In the genomic region with DNA sequence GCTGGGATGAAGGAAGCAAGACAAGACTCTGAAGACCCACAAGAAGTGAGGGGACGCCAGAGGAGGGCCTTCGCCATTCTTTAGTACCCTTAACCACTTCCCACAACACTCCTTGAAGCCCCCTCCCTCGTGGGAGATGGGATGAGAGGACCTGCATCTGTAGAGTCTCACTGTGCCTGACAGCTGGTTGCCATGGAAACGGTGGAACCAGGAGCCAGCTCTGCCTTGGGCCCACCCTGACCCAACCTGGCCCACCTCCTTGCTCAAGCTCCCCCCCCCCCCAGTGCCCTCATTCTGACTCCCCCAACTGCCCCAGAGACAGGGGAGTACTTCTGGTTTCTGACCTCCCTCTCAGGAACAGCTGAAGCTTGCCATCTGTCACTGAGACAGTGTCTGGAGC, we compare ENCODE assay signal across 23 mouse cellular contexts. TPM values are rescaled to one million over a fixed set of nuclear protein-coding genes. Genes with fewer than 3 reads are reported as not detected.
DNase-seq lines count a peak whose midpoint lies in the region; ATAC-seq and TF ChIP-seq lines count a peak whose summit lies in the region.
"Had no signal": no experiment of that assay in that cellular context is flagged by ENCODE, and none has a peak within 500 bp of the region (broad histone marks: within the 10 kb centered on the region; RNA-seq: fewer than 3 reads in every experiment).

No protein-coding gene starts in this region.

- H3K9me3 ChIP-seq in forebrain, postnatal 0 days (ENCODE audit: low read length): no peaks in the 10 kb centered on the region
- H3K9me3 ChIP-seq in forebrain, embryonic 10.5 days: no peaks in the 10 kb centered on the region
- no peaks in the 10 kb centered on the region for H3K9me3 ChIP-seq in kidney, embryonic 14.5 days (ENCODE audit: control insufficient read depth, low read length)
- no peaks in the 10 kb centered on the region for H3K9me3 ChIP-seq in midbrain, postnatal 0 days (ENCODE audit: low read length)
- no peaks in the 10 kb centered on the region for H3K9me3 ChIP-seq in midbrain, embryonic 16.5 days (replicated peaks; ENCODE audit: control insufficient read depth, low read length, poor library complexity, severe bottlenecking)
- H3K9me3 ChIP-seq: embryonic facial prominence, embryonic 15.5 days; heart, embryonic 15.5 days; hindbrain, embryonic 12.5 days; limb, embryonic 12.5 days; neural tube, embryonic 15.5 days had no signal

- H3K4me3 ChIP-seq in forebrain, postnatal 0 days (ENCODE audit: low read depth, low read length): no peak overlapping the region
- no peak overlapping the region for H3K4me3 ChIP-seq in forebrain, embryonic 10.5 days
- H3K4me3 ChIP-seq in kidney, embryonic 14.5 days (ENCODE audit: low read length): no peak overlapping the region
- no peak overlapping the region for H3K4me3 ChIP-seq in midbrain, postnatal 0 days (ENCODE audit: low read depth, low read length)
- no peak overlapping the region for H3K4me3 ChIP-seq in midbrain, embryonic 16.5 days (ENCODE audit: low read depth, low read length)
- H3K4me3 ChIP-seq: embryonic facial prominence, embryonic 15.5 days; heart, embryonic 15.5 days; hindbrain, embryonic 12.5 days; limb, embryonic 12.5 days; neural tube, embryonic 15.5 days had no signal

- no peak for TF ChIP-seq CTCF in forebrain, postnatal 0 days (IDR thresholded peaks at IDR 0.05; ENCODE audit: low read depth)
- no peak for TF ChIP-seq CTCF in midbrain, postnatal 0 days (IDR thresholded peaks at IDR 0.05)

- H3K4me2 ChIP-seq in forebrain, postnatal 0 days (ENCODE audit: low read depth): no peak overlapping the region
- no peak overlapping the region for H3K4me2 ChIP-seq in kidney, embryonic 14.5 days (replicated peaks; ENCODE audit: low read depth, low read length)
- H3K4me2 ChIP-seq in midbrain, postnatal 0 days (ENCODE audit: low read depth, low read length, poor library complexity, severe bottlenecking): no peak overlapping the region
- H3K4me2 ChIP-seq in midbrain, embryonic 16.5 days (ENCODE audit: low read length): no peak overlapping the region
- H3K4me2 ChIP-seq: embryonic facial prominence, embryonic 15.5 days; heart, embryonic 15.5 days; hindbrain, embryonic 12.5 days; limb, embryonic 12.5 days; neural tube, embryonic 15.5 days had no signal

- no peak for DNase-seq in forebrain, postnatal 0 days
- DNase-seq in forebrain, embryonic 10.5 days (ENCODE audit: extremely low spot score, low spot score): no peak
- DNase-seq in kidney, postnatal 4 days: no peak
- DNase-seq in midbrain, postnatal 0 days (ENCODE audit: low spot score): peak; percentile 17
- peak; percentile 71 for DNase-seq in yolk sac, embryonic 10.5 days (ENCODE audit: low spot score)
- DNase-seq: adrenal gland, adult 8-10 months; cerebellum, adult 18-20 months; cerebellum, postnatal 36 days; kidney, adult 2 months; right cerebral cortex, postnatal 4 days; thymus, postnatal 36 days had no signal

- 0 out of 2 replicates have a peak, but pooled peaks have one; percentile 51 for ATAC-seq in forebrain, postnatal 0 days
- ATAC-seq in kidney, embryonic 14.5 days (ENCODE audit: low FRiP score, low TSS enrichment): peak; percentile 50; the same call in 1 of the 2 replicates
- no peak for ATAC-seq in midbrain, postnatal 0 days (ENCODE audit: low FRiP score)
- no peak for ATAC-seq in midbrain, embryonic 16.5 days
- ATAC-seq in activated CD4-positive, CD25-positive, alpha-beta regulatory T cell, adult 4 months: no peak
- ATAC-seq: CD4-positive, CD25-positive, alpha-beta regulatory T cell, adult 4 months; lung, postnatal 0 days had no signal

- no peaks in the 10 kb centered on the region for H3K27me3 ChIP-seq in forebrain, postnatal 0 days (ENCODE audit: insufficient read depth, low read length)
- no peaks in the 10 kb centered on the region for H3K27me3 ChIP-seq in forebrain, embryonic 10.5 days (ENCODE audit: poor library complexity, severe bottlenecking)
- H3K27me3 ChIP-seq in kidney, embryonic 14.5 days (ENCODE audit: control insufficient read depth, insufficient read depth, low read length): no peaks in the 10 kb centered on the region
- H3K27me3 ChIP-seq in midbrain, postnatal 0 days (ENCODE audit: insufficient read depth, low read length): no peaks in the 10 kb centered on the region
- no peaks in the 10 kb centered on the region for H3K27me3 ChIP-seq in midbrain, embryonic 16.5 days (ENCODE audit: control insufficient read depth, insufficient read depth, low read depth, low read length)
- H3K27me3 ChIP-seq: embryonic facial prominence, embryonic 15.5 days; heart, embryonic 15.5 days; hindbrain, embryonic 12.5 days; neural tube, embryonic 15.5 days had no signal

- no peaks in the 10 kb centered on the region for H3K4me1 ChIP-seq in forebrain, postnatal 0 days (ENCODE audit: insufficient read depth)
- H3K4me1 ChIP-seq in forebrain, embryonic 10.5 days: peaks cover 35% of the 10 kb centered on the region
- H3K4me1 ChIP-seq in kidney, embryonic 14.5 days (ENCODE audit: control insufficient read depth, insufficient read depth, low read length): peaks cover 24% of the 10 kb centered on the region
- no peaks in the 10 kb centered on the region for H3K4me1 ChIP-seq in midbrain, postnatal 0 days (ENCODE audit: insufficient read depth, low read length)
- H3K4me1 ChIP-seq in midbrain, embryonic 16.5 days (ENCODE audit: control insufficient read depth, insufficient read depth, low read length): no peaks in the 10 kb centered on the region

- H3K9ac ChIP-seq in forebrain, postnatal 0 days: no peak overlapping the region
- H3K9ac ChIP-seq in kidney, embryonic 14.5 days (ENCODE audit: low read depth, low read length): no peak overlapping the region
- no peak overlapping the region for H3K9ac ChIP-seq in midbrain, postnatal 0 days (replicated peaks; ENCODE audit: low read length, poor library complexity, severe bottlenecking)
- H3K9ac ChIP-seq in midbrain, embryonic 16.5 days (ENCODE audit: low read depth, low read length): no peak overlapping the region
- H3K9ac ChIP-seq: embryonic facial prominence, embryonic 15.5 days; heart, embryonic 15.5 days; hindbrain, embryonic 12.5 days; limb, embryonic 12.5 days; liver, embryonic 14.5 days; neural tube, embryonic 15.5 days had no signal

- no peaks in the 10 kb centered on the region for H3K36me3 ChIP-seq in forebrain, postnatal 0 days (ENCODE audit: insufficient read depth)
- H3K36me3 ChIP-seq in forebrain, embryonic 10.5 days (replicated peaks): no peaks in the 10 kb centered on the region
- H3K36me3 ChIP-seq in kidney, embryonic 14.5 days (ENCODE audit: control insufficient read depth, insufficient read depth, low read length): no peaks in the 10 kb centered on the region
- no peaks in the 10 kb centered on the region for H3K36me3 ChIP-seq in midbrain, postnatal 0 days (ENCODE audit: insufficient read depth, low read length)
- H3K36me3 ChIP-seq in midbrain, embryonic 16.5 days (ENCODE audit: control insufficient read depth, insufficient read depth, low read length): no peaks in the 10 kb centered on the region
- H3K36me3 ChIP-seq: embryonic facial prominence, embryonic 15.5 days; heart, embryonic 15.5 days; hindbrain, embryonic 12.5 days; limb, embryonic 12.5 days; neural tube, embryonic 15.5 days had no signal

- WGBS in forebrain, postnatal 0 days: 67% methylated on average over 4 of the region's 4 CpGs
- 79% methylated on average over 4 of the region's 4 CpGs for WGBS in forebrain, embryonic 10.5 days
- whole genome bisulfite sequencing in kidney, embryonic 14.5 days: 25% methylated on average over 4 of the region's 4 CpGs
- 48% methylated on average over 4 of the region's 4 CpGs for WGBS in midbrain, postnatal 0 days
- 54% methylated on average over 4 of the region's 4 CpGs for WGBS in midbrain, embryonic 16.5 days

- H3K27ac ChIP-seq in forebrain, postnatal 0 days (ENCODE audit: low read depth, low read length): no peak overlapping the region
- no peak overlapping the region for H3K27ac ChIP-seq in forebrain, embryonic 10.5 days
- H3K27ac ChIP-seq in kidney, embryonic 14.5 days (ENCODE audit: low read depth, low read length): no peak overlapping the region
- no peak overlapping the region for H3K27ac ChIP-seq in midbrain, postnatal 0 days (ENCODE audit: low read depth, low read length)
- no peak overlapping the region for H3K27ac ChIP-seq in midbrain, embryonic 16.5 days (ENCODE audit: low read length)
- H3K27ac ChIP-seq: embryonic facial prominence, embryonic 15.5 days; heart, embryonic 15.5 days; hindbrain, embryonic 12.5 days; limb, embryonic 12.5 days; liver, embryonic 14.5 days; neural tube, embryonic 15.5 days had no signal

RNA-seq across cellular contexts. Expression of a gene that starts 17.6 kb away (rescaled TPM):
- 23.4 and 24.6 TPM in 2 replicates for total RNA-seq in forebrain, postnatal 0 days (2014; rRNA removed)
- 28.7 and 30.8 TPM in 2 replicates for polyA plus RNA-seq in forebrain, postnatal 0 days (2015; fragmentation: Nextera tagmentation; extraction: Ambion mirVana)
- polyA plus RNA-seq in forebrain, embryonic 10.5 days (2016; fragmentation: Nextera tagmentation; extraction: Ambion mirVana): 215 and 218 TPM in 2 replicates
- polyA plus RNA-seq in kidney, embryonic 14.5 days (2014; fragmentation: Nextera tagmentation; extraction: Ambion mirVana): 92.9 and 99.2 TPM in 2 replicates
- 19.8 and 20.9 TPM in 2 replicates for total RNA-seq in midbrain, postnatal 0 days (2014; rRNA removed)
- polyA plus RNA-seq in midbrain, postnatal 0 days (2015; fragmentation: Nextera tagmentation; extraction: Ambion mirVana): 20.5 and 21.8 TPM in 2 replicates
- polyA plus RNA-seq in midbrain, embryonic 16.5 days (2015; fragmentation: Nextera tagmentation; extraction: Ambion mirVana): 19.5 and 21.9 TPM in 2 replicates
- polyA plus RNA-seq in activated CD4-positive, CD25-positive, alpha-beta regulatory T cell, adult 4 months (2017; shearing (Covaris generic)): 10 to 100 TPM; 51.7 to 76.7 TPM

RNA-seq across cellular contexts. Expression of a gene that starts 17.8 kb away (rescaled TPM):
- total RNA-seq in forebrain, postnatal 0 days (2014; rRNA removed): 102 and 135 TPM in 2 replicates
- 310 and 398 TPM in 2 replicates for polyA plus RNA-seq in forebrain, postnatal 0 days (2015; fragmentation: Nextera tagmentation; extraction: Ambion mirVana)
- polyA plus RNA-seq in forebrain, embryonic 10.5 days (2016; fragmentation: Nextera tagmentation; extraction: Ambion mirVana): 362 and 373 TPM in 2 replicates
- polyA plus RNA-seq in kidney, embryonic 14.5 days (2014; fragmentation: Nextera tagmentation; extraction: Ambion mirVana): 467 and 649 TPM in 2 replicates
- total RNA-seq in midbrain, postnatal 0 days (2014; rRNA removed): 61.4 and 84.7 TPM in 2 replicates
- 279 and 299 TPM in 2 replicates for polyA plus RNA-seq in midbrain, postnatal 0 days (2015; fragmentation: Nextera tagmentation; extraction: Ambion mirVana)
- 278 and 290 TPM in 2 replicates for polyA plus RNA-seq in midbrain, embryonic 16.5 days (2015; fragmentation: Nextera tagmentation; extraction: Ambion mirVana)
- 100 to 1,000 TPM; 356 to 371 TPM for polyA plus RNA-seq in activated CD4-positive, CD25-positive, alpha-beta regulatory T cell, adult 4 months (2017; shearing (Covaris generic))

RNA-seq across cellular contexts. Expression of a gene that starts 19.0 kb away (rescaled TPM):
- 0.54 and 0.81 TPM in 2 replicates for total RNA-seq in forebrain, postnatal 0 days (2014; rRNA removed)
- 0.20 and 0.47 TPM in 2 replicates for polyA plus RNA-seq in forebrain, postnatal 0 days (2015; fragmentation: Nextera tagmentation; extraction: Ambion mirVana)
- polyA plus RNA-seq in forebrain, embryonic 10.5 days (2016; fragmentation: Nextera tagmentation; extraction: Ambion mirVana): 2.1 and 2.9 TPM in 2 replicates
- polyA plus RNA-seq in kidney, embryonic 14.5 days (2014; fragmentation: Nextera tagmentation; extraction: Ambion mirVana): 3.9 and 6.4 TPM in 2 replicates
- total RNA-seq in midbrain, postnatal 0 days (2014; rRNA removed): 1.7 and 2.2 TPM in 2 replicates
- polyA plus RNA-seq in midbrain, postnatal 0 days (2015; fragmentation: Nextera tagmentation; extraction: Ambion mirVana): 0.91 and 0.94 TPM in 2 replicates
- 0.57 and 0.82 TPM in 2 replicates for polyA plus RNA-seq in midbrain, embryonic 16.5 days (2015; fragmentation: Nextera tagmentation; extraction: Ambion mirVana)
- under 1 TPM in 1 of 2 experiments, not detected in 1; 0.09 TPM for polyA plus RNA-seq in activated CD4-positive, CD25-positive, alpha-beta regulatory T cell, adult 4 months (2017; shearing (Covaris generic))
- total RNA-seq: megakaryocyte progenitor cell, adult 5-6 weeks had no signal

RNA-seq across cellular contexts. Expression of a gene that starts 38.9 kb away (rescaled TPM):
- total RNA-seq in forebrain, postnatal 0 days (2014; rRNA removed): 142 and 176 TPM in 2 replicates
- polyA plus RNA-seq in forebrain, postnatal 0 days (2015; fragmentation: Nextera tagmentation; extraction: Ambion mirVana): 113 and 153 TPM in 2 replicates
- 171 and 180 TPM in 2 replicates for polyA plus RNA-seq in forebrain, embryonic 10.5 days (2016; fragmentation: Nextera tagmentation; extraction: Ambion mirVana)
- 51.3 and 94.3 TPM in 2 replicates for polyA plus RNA-seq in kidney, embryonic 14.5 days (2014; fragmentation: Nextera tagmentation; extraction: Ambion mirVana)
- total RNA-seq in midbrain, postnatal 0 days (2014; rRNA removed): 180 and 184 TPM in 2 replicates
- polyA plus RNA-seq in midbrain, postnatal 0 days (2015; fragmentation: Nextera tagmentation; extraction: Ambion mirVana): 150 and 153 TPM in 2 replicates
- polyA plus RNA-seq in midbrain, embryonic 16.5 days (2015; fragmentation: Nextera tagmentation; extraction: Ambion mirVana): 181 and 190 TPM in 2 replicates
- 1 to 10 TPM; 6.7 to 7.2 TPM for polyA plus RNA-seq in activated CD4-positive, CD25-positive, alpha-beta regulatory T cell, adult 4 months (2017; shearing (Covaris generic))

Comparison
In these comparisons a context has a peak if more than half of its experiments do, and no peak if none do; other contexts are left out.
1. ATAC-seq: peak in forebrain, postnatal 0 days (single experiment) and kidney, embryonic 14.5 days (single experiment); none in midbrain, postnatal 0 days (single experiment), midbrain, embryonic 16.5 days (single experiment) and activated CD4-positive, CD25-positive, alpha-beta regulatory T cell, adult 4 months (single experiment).
2. DNase-seq: peak in midbrain, postnatal 0 days (single experiment) and yolk sac, embryonic 10.5 days (single experiment); none in forebrain, postnatal 0 days (single experiment), forebrain, embryonic 10.5 days (single experiment) and kidney, postnatal 4 days (0 of 2).